Mouse (Mus musculus) effector memory CD4-positive, alpha-beta T cell, adult 5 months (primary cell): ENCODE results near the gene 4931417E11Rik. TPM values are rescaled to one million over a fixed set of nuclear protein-coding genes. Genes with fewer than 3 reads are reported as not detected.

Source experiments
- polyA plus RNA-seq: library from polyadenylated mRNA; unstranded; fragments of 100-300 nt; shearing (Covaris generic); gene quantifications from one replicate; pipeline ENCODE4 v1.2.1, GENCODE M21; 2017

Gene 4931417E11Rik
- not detected for polyA plus RNA-seq

GRCm38 (mm10) chr6:73469567-73469966 lies at the start of gene 4931417E11Rik:
Gene 4931417E11Rik, minus strand, starts transcription at chr6:73469667.

Other genes with a start within 250 kb of the 4931417E11Rik start
- gene Dnah6, start 248.0 kb downstream of the 4931417E11Rik start, polyA plus RNA-seq: not detected
- 62.6 TPM for gene Suclg1, start 221.3 kb downstream of the 4931417E11Rik start, polyA plus RNA-seq